24 mouse cellular contexts compared by ENCODE assay signal in genomic region chr3:148472943-148473444, GRCm38 (mm10).
"Had no signal": no experiment of that assay in that cellular context is flagged by ENCODE, and none has a peak within 500 bp of the region (broad histone marks: within the 10 kb centered on the region; RNA-seq: fewer than 3 reads in every experiment).

No protein-coding gene starts in this region.

- H3K36me3 ChIP-seq: heart, embryonic 13.5 days; heart, embryonic 15.5 days; hindbrain, embryonic 13.5 days; hindbrain, embryonic 15.5 days; limb, embryonic 12.5 days; limb, embryonic 15.5 days; liver, embryonic 12.5 days had no signal

- ATAC-seq: forebrain, postnatal 0 days; hindbrain, postnatal 0 days; intestine, embryonic 16.5 days; liver, embryonic 12.5 days had no signal

- H3K27ac ChIP-seq: heart, adult 2 months; heart, embryonic 13.5 days; heart, embryonic 15.5 days; hindbrain, embryonic 13.5 days; hindbrain, embryonic 15.5 days; hindbrain, postnatal 0 days; limb, embryonic 12.5 days; limb, embryonic 15.5 days; liver, embryonic 12.5 days; liver, embryonic 14.5 days had no signal

- DNase-seq: forebrain, postnatal 0 days; gastrocnemius, postnatal 14 days; gastrocnemius, postnatal 36 days; heart, adult 11 months; heart, adult 2 months; heart, postnatal 14 days; heart, postnatal 36 days; kidney, adult 11 months; kidney, adult 2 months; kidney, postnatal 10 days; layer of hippocampus, adult 9-11 months; layer of hippocampus, postnatal 36 days; left cerebral cortex, postnatal 4 days had no signal

- H3K4me1 ChIP-seq: heart, embryonic 13.5 days; heart, embryonic 15.5 days; hindbrain, embryonic 13.5 days; hindbrain, embryonic 15.5 days; limb, embryonic 12.5 days; limb, embryonic 15.5 days; liver, embryonic 12.5 days had no signal

- H3K4me3 ChIP-seq: heart, adult 2 months; heart, embryonic 13.5 days; heart, embryonic 15.5 days; hindbrain, embryonic 13.5 days; hindbrain, embryonic 15.5 days; limb, embryonic 12.5 days; limb, embryonic 15.5 days; liver, embryonic 12.5 days had no signal

- H3K27me3 ChIP-seq: heart, embryonic 13.5 days; heart, embryonic 15.5 days; hindbrain, embryonic 13.5 days; hindbrain, embryonic 15.5 days; limb, embryonic 12.5 days; limb, embryonic 15.5 days; liver, embryonic 12.5 days had no signal

- H3K9ac ChIP-seq: forebrain, postnatal 0 days; heart, embryonic 13.5 days; heart, embryonic 15.5 days; hindbrain, embryonic 13.5 days; hindbrain, embryonic 15.5 days; limb, embryonic 12.5 days; limb, embryonic 15.5 days; liver, embryonic 12.5 days; liver, embryonic 14.5 days had no signal

- H3K9me3 ChIP-seq: heart, embryonic 13.5 days; heart, embryonic 15.5 days; hindbrain, embryonic 13.5 days; hindbrain, embryonic 15.5 days; limb, embryonic 12.5 days; limb, embryonic 15.5 days; liver, embryonic 12.5 days had no signal

- H3K4me2 ChIP-seq: heart, embryonic 11.5 days; heart, embryonic 13.5 days; heart, embryonic 15.5 days; hindbrain, embryonic 13.5 days; hindbrain, embryonic 15.5 days; limb, embryonic 12.5 days; limb, embryonic 15.5 days; liver, embryonic 12.5 days had no signal
